Mouse (Mus musculus): Measurements from ENCODE around the gene Ift80.
A peak's percentile ranks its signal among the peaks of the same experiment; 100 is the strongest.
"Not testable (repeated sequence)": the region's sequence is repeated elsewhere in the genome, so short reads cannot be mapped to it uniquely, and the experiment has no call there.

Ift80 gene

GRCm38 (mm10) chr3:68980898-68981297, 23.5 kb downstream of the Ift80 start:
- no peak for DNase-seq

- no peak for DNase-seq
Observed at GRCm38 (mm10) chr3:68979187-68979586, 25.2 kb downstream of the Ift80 start.

DNA sequence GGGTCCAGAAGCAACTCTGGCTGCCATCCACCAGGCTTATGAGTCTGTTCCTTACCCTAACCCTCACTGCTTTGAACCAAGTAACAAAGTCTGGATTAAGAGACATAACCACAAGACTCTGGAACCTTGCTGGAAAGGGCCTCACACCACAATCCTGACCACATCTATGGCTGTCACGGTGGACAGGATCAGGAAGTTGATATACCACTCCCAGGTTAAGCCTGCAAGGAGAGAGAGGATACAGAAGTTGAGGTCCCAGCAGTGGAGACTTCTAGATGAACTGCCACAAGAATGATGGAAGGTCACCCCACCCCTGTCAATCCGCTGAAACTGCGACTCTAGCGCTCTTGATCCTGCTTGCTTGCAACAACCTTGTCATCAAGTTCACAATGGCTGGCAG, 26.7 kb downstream of the Ift80 start:
- no peak for DNase-seq

GRCm38 (mm10) chr3:68975533-68976490, 28.6 kb downstream of the Ift80 start:
- no peak for DNase-seq

- no peak for DNase-seq
Observed at GRCm38 (mm10) chr3:68974639-68975532, 29.5 kb downstream of the Ift80 start.

DNA sequence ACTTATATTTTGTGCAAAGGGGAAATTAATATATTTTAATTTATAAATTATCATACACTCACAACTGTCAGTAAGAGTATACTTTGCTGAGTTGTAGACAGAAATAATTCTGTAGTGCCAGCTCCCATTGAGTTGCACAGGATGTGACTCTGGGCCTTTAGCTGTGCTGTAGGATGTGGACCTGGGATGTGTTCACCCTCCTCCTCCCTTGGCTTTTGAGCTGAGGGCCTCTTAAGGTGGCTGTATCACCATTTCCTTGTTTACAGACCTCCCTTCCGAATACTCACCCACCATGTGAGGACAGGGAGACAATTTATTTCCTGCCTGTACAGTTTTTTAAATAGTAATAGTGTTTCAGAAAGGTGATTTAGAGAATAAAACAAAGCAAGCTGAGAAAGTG, 30.8 kb downstream of the Ift80 start:
- DNase-seq, result no peak

DNA sequence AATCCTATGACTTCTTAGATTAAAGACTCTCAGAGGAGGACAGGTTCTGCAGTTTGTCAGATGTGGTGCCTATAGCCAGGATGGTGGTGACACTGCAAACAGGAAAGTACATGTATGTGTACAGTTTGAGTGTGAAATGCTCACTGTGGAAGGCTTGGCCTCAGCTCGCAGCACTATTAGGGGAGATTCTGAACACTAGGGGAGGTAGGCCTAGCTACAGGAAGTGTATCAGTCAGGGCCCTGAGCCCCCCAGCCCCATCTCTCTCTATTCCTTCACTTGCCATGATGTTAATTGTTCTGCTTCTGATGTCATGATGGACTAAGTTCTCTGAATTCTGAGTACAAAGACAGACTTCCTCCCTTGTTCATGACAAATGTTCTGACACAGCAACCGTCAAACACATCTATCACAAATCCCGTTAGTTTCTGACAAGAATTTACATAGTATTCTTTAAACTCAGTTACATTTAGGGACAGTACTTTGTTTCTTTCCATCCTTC, 35.2 kb downstream of the Ift80 start:
- no peak for DNase-seq

- DNase-seq, result no peak
Observed at GRCm38 (mm10) chr3:68967404-68967803, 37.0 kb downstream of the Ift80 start.

GRCm38 (mm10) chr3:68966527-68967285, 37.7 kb downstream of the Ift80 start:
- DNase-seq, result no peak

DNA sequence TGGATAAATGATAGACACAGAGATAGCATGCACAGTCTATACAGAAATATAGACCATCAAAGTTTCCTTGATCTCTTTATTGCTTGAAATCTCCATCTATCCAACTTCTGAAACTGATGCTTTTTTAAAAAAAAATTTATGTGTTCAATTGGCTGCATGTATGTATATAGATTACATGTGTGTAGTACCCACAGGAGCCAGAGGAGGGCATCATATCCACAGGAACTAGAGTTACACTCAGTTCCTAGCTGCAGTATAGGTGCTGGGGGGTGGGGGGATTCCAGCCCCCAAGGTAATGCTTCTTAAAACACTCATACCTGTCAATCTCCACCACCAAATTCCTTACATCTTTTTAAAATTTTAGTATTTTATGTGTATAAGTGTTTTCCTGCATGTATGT, 39.7 kb downstream of the Ift80 start:
- DNase-seq, result peak; percentile 40

DNA sequence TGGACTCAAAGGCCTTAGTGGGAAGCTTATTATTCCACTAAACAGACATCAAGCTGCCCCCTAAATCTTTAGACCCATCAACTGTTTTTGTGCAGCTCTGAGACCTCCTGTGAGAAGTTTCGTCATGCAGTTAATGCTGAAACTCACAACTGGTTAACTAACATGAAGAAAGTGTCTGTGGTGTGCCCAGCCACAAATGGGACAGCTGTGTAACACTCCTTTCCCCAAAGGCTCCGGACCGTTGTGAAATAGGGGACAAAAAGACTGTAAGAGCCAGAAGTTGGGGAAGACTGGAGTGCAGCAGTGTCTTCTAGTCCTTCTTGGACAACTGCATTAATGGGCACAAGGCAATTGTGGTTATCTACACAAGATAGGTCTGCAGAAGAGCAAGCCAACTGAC, 47.0 kb downstream of the Ift80 start:
- DNase-seq, result no peak

- DNase-seq, result no peak
Observed at GRCm38 (mm10) chr3:68956454-68956853, 47.9 kb downstream of the Ift80 start.

DNA sequence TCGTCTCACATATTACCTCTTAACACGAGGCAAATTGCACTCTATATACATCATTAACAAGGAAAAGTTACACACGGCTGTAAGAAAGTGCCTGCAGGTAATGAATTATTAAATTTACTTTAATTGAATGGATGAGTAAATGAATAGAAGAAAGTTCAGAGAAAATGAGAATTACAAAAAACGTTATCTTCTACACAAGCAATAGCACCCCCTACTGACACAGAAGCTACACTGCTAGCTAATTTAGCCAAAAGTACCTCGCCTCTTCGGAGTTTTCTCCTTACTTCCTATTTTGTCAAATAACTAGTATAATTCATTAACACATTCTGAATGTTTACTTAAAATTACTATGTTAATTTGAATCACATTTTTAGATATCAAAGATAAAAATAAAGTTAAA, 49.9 kb downstream of the Ift80 start:
- no peak for DNase-seq

GRCm38 (mm10) chr3:68952707-68953106, 51.7 kb downstream of the Ift80 start:
- no peak for DNase-seq

DNA sequence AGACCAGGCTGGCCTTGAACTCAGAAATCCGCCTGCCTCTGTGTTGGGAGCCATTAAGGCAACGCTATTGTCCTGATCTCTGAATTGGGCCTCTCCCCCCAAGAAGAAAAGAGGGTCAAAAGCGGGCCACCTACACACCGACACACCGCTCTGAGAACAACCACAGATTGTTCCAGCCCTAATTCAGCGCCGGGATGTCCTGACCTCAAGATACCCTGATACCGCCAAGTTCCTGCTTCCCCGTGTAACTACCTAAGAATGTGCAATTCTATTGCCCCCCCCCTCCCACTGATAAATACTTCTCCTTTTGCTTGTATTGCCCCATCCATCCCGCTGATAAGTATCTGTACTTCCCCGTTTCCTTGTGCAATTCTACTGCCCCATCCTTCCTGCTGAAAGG, 52.4 kb downstream of the Ift80 start:
- DNase-seq, result not testable (repeated sequence)

DNA sequence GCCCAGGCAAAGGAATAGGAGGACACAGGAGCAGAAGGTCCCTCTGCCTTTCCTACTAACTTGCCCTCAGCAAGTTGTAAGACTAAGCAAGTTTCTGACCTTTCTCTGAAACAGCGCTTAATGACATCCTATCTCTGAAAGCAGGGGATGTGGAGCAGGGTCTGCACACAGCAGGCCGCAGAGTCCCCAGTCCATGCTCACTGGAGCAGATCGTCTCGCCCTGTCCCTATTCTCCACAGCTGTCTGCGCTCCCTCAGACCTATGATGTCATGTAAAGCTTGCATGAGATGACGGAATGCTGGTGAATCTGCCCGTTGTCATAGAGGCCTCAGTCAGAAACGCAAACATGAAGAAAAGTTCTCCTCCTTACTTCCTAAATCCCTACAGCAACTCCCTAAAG, 55.0 kb downstream of the Ift80 start:
- DNase-seq, result no peak

GRCm38 (mm10) chr3:68948918-68949317, 55.5 kb downstream of the Ift80 start:
- DNase-seq, result no peak

DNA sequence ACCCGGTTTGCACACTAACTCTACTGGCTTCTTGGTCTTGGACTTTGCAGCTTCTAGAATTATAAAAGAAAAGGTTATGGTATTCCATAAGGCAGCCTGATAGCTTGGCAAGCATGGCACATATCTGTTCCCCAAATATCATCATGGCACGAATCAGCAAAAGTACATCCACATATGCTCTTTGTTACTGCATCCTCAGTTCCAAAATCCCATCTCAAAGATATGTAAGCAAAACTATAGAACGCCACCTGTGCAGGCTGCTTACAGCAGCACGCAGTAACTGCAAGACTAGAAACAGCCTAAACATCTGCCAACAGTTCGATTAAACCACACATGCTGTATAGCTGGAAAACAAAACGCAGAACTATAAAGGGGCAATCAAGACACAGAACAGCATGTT, 62.5 kb downstream of the Ift80 start:
- DNase-seq, result no peak

DNA sequence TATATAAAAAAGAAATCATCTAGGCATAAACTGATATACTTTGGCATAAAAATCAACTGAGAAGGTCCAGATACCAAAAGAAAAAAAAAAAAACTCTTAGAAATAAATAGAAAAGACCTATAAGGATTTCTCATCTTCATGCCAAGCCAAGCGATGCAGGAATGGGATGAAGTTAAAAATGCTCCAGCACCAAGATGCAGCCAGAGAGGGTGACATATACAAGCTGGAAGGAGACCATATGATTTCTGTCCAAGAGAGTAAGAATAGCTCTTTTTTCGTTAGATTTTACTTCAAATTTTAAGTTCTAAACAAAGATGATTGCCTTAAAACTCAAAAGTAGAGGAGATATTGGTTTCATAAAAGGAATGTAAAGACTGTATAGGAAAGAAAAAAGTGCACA, 64.1 kb downstream of the Ift80 start:
- DNase-seq, result no peak

DNA sequence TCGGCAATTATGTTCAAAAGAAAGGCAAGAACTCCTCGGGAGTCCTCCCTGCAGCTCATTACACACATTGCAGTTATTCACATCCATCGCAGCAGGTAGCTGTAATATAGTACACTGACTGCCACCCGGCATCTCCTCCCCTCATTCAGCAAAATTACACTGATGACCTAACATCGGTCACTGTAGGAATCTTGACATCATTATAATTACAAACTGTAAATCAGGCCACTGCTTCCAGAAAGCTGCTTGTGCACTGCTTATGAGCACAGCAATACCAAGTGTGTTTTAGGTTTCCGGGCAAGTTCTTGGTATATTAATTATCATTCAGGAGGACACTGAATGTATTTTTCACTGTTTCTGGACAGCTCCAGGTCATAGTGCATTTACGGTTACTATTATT, 65.1 kb downstream of the Ift80 start:
- no peak for DNase-seq

- DNase-seq, result no peak
Observed at GRCm38 (mm10) chr3:68936709-68937108, 67.7 kb downstream of the Ift80 start.

DNA sequence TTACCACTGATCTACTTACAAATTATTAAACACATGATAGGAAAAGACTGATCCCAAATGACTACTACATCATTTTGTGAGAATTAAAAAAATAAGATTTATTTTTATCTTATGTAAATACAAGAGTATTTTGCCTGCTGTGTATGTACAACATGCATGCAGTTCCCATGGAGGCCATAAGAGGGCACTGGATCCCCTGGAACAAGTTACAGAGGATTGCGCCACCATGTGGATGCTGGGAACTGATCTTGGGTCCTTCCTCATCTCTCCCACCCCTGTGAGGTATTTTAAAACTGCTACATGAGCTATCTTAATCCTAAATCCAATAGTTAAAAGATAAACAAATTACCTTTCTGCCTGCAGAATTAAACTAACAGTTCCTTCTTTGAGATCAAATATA, 68.9 kb downstream of the Ift80 start:
- peak; percentile 34 for DNase-seq

GRCm38 (mm10) chr3:68934259-68934658, 70.1 kb downstream of the Ift80 start:
- no peak for DNase-seq
